Mouse (Mus musculus) forebrain, embryonic 10.5 days (tissue): Measurements from ENCODE around the gene Pygm. TPM values are rescaled to one million over a fixed set of nuclear protein-coding genes. Genes with fewer than 3 reads are reported as not detected.

Source experiments
- DNase-seq: peaks from one replicate; pipeline ENCODE4 v3.0.0-alpha.2; 2017; ENCODE audit warnings: low spot score; ENCODE audit errors: extremely low spot score
- H3K27ac ChIP-seq: fragments of 300-500 bp; sonication (generic); 2 replicates; pipeline ENCODE4 v1.5.1; 2016; ENCODE audit warnings: mild to moderate bottlenecking
- H3K27me3 ChIP-seq: fragments of 300-500 bp; sonication (generic); 2 replicates; pipeline ENCODE4 v1.6.1; 2016; ENCODE audit warnings: mild to moderate bottlenecking; ENCODE audit not compliant: poor library complexity, severe bottlenecking
- H3K36me3 ChIP-seq: fragments of 300-500 bp; sonication (generic); replicated peaks from 2 replicates; pipeline ENCODE4 v1.6.1; 2016; ENCODE audit warnings: mild to moderate bottlenecking, moderate library complexity
- H3K4me1 ChIP-seq: fragments of 300-500 bp; sonication (generic); 2 replicates; pipeline ENCODE4 v1.6.1; 2016
- H3K4me3 ChIP-seq: fragments of 300-500 bp; sonication (generic); 2 replicates; pipeline ENCODE4 v1.5.1; 2016; ENCODE audit warnings: mild to moderate bottlenecking, moderate library complexity
- H3K9me3 ChIP-seq: fragments of 300-500 bp; sonication (generic); 2 replicates; pipeline ENCODE4 v1.6.1; 2016; ENCODE audit warnings: mild to moderate bottlenecking, moderate library complexity
- WGBS: fragments of 180-500 bp; shearing (Covaris S2); methylation state at CpG from one replicate; pipeline ENCODE4 v1.1.7; 2016; 5-methylcytosine and 5-hydroxymethylcytosine counted together
- polyA plus RNA-seq: library from polyadenylated mRNA; unstranded; fragments of >200 nt; fragmentation: Nextera tagmentation; extraction: Ambion mirVana; gene quantifications from 2 replicates; pipeline ENCODE4 v1.2.1, GENCODE M21; 2016

The Pygm gene
- polyA plus RNA-seq, 1 experiment from 2014 or later, result 0.83 TPM

DNA sequence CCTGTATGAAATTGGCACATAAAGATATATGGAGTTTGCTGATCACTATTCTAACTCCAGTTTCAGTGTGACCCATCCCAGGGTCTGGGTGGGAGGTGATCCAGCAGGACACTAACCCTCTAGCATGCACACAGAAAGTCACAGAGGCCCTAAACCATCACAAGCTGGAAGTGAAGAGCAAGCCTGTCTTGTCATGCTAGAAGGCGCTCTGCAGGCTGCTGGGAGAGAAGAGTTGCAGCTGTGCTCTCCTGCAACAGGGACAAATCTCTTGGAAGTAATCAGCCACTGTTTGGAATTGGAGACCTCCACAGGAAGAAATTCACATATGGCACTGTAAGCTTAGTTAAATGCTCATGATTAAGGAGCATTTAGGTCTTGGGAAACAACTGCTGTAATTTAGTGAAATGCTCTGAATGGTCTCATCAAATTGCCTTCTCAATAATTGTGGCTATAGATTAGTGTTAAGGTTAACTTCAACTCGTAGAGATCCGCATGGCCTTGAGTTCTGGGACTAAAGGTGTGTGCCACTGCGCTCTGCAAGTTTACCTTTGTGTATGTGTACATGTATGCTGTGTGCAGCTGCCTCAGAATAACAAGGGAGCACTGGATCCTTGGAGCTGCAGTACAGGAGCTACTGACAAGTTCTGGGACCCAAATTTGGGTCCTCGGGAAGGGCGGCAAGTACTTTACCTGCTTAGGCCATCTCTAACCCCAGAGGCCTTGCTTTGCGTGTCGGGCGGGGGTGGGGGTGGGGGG, 3.6 kb upstream of the Pygm start:
- peaks cover 59% of the 10 kb centered on the region for H3K4me1 ChIP-seq
- DNase-seq, result no peak
- 96% methylated on average over 9 of the region's 9 CpGs for WGBS
- no peaks in the 10 kb centered on the region for H3K27me3 ChIP-seq
- H3K9me3 ChIP-seq, result no peaks in the 10 kb centered on the region
- no peak overlapping the region for H3K27ac ChIP-seq
- H3K4me3 ChIP-seq, result no peak overlapping the region
- peaks cover 54% of the 10 kb centered on the region for H3K36me3 ChIP-seq

DNA sequence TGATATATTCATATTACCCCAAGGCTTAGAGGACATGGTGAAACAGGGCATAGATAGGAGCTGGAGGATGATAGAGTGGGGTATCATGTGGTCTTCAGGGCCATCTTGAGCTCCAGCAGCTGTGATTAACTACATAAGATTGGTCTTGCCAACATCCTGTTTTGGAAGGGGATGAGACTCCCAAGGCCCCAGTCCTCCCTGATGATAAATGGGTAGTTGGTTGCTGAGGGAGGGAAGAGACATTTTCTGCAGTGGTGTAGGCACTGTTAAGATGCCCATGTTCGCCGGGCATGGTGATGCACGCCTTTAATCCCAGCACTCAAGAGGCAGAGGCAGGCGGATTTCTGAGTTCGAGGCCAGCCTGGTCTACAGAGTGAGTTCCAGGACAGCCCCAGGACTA, 3.0 kb upstream of the Pygm start:
- no peak for DNase-seq
- no peaks in the 10 kb centered on the region for H3K9me3 ChIP-seq

DNA sequence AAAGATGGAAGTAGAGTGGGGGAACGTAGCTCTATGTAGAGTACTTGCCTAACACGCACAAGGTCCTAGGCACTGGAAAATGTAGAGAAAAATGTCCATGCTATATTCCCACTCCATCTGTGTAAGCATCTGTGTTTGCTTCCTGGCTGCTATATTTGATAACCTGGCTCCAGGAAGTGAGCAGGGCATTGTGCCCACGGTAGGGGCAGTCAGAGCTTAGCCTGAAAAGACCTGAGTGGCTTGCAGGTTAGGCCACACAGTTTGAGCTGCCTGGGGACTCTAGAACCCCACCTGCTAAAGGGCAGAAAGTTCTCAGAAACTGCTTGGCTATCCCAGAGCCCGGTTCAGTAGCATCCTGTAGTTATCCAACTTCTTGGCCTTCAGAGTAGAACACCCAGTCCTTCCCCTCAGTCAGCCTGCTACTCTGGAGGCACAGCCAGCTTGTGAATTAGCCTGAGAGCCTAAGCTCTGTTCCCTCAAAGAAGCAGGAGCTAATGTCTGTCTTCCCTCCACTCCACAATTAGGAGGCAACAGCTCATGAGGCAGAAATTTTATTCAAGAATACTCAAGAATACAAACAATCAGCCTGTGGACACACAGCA, 1.8 kb upstream of the Pygm start:
- Histone ChIP-seq H3K27me3 (0 out of 2 replicates have a peak, but pooled peaks cover 4% of the 10 kb centered on the region), H3K9me3 (no peaks in the 10 kb centered on the region), H3K4me1 (peaks cover 42% of the 10 kb centered on the region), H3K4me3 (no peak overlapping the region), H3K36me3 (peaks cover 36% of the 10 kb centered on the region), H3K27ac (no peak overlapping the region)
- no peak for DNase-seq
- 85% methylated on average over 4 of the region's 4 CpGs for WGBS

More for the DNA sequence above, 3.0 kb upstream of the Pygm start:
- Histone ChIP-seq H3K4me1 (peaks cover 54% of the 10 kb centered on the region), H3K27me3 (no peaks in the 10 kb centered on the region), H3K4me3 (no peak overlapping the region), H3K36me3 (peaks cover 48% of the 10 kb centered on the region), H3K27ac (no peak overlapping the region)
- 95% methylated on average over 5 of the region's 5 CpGs for WGBS

DNA sequence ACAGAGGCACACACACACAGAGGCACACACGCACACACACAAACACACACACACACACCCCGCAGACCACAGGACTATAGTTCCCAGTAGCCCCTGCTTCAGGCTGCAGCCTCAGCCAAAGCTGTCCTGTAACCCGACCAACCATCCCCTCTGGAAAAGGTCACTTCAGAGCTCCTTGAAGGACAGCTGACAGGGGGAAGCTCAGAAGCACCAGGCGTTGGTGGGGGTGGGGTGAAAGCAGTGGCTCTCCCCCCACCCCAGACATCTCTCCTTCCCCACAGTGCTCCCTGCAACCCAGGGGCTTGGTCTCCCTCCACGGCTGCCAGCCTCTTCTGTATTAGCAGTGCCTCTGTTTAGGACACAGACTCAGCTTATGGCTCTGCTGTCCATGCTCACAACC, 729 bp upstream of the Pygm start:
- DNase-seq, result no peak
- Histone ChIP-seq H3K27me3 (peaks cover 11% of the 10 kb centered on the region), H3K4me3 (no peak overlapping the region), H3K9me3 (no peaks in the 10 kb centered on the region), H3K27ac (0 out of 2 replicates have a peak overlapping the region, but pooled peaks have one; percentile 9), H3K4me1 (peaks cover 33% of the 10 kb centered on the region), H3K36me3 (peaks cover 25% of the 10 kb centered on the region)
- WGBS, result 53% methylated on average over 5 of the region's 5 CpGs

DNA sequence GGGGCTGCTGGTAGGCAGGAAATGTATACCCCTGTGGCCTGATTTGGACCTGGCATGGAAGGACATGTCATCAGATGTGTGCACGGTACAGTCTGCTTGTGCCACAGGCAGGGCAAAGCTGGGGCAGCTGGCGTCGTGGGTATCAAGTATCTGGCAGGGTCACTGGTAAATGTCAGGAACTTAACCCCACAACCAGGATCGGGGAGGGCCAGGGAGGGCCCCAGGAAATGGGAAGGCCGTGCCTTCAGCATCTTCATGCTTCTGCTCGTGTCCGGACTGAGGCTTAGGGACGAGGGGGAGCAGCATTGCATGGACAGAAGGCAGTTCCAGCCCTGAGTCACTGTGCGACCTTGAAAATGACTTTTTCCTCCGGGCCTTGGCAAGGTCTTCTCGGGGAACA, 755 bp downstream of the Pygm start:
- DNase-seq, result no peak
- Histone ChIP-seq H3K4me3 (no peak overlapping the region), H3K36me3 (peaks cover 10% of the 10 kb centered on the region), H3K27me3 (peaks cover 19% of the 10 kb centered on the region), H3K4me1 (peaks cover 46% of the 10 kb centered on the region), H3K9me3 (no peaks in the 10 kb centered on the region), H3K27ac (no peak overlapping the region)
- 83% methylated on average over 11 of the region's 11 CpGs for WGBS

DNA sequence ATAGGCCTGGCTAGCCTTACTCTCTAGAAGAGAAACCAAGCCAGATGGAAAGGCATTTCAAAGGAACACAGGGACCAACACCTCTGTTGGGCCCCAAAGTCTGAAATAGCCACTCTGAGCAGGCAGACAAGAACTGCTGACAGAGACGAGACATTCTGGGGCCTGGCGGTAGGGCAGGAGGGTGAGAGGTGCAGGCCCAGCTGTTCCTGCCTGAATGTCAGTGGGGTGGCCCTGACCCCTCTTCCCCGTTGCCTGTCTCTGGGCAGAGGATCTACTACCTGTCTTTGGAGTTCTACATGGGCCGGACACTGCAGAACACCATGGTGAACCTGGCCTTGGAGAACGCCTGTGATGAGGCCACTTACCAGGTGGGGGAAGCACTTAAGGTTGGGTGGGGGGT, 1.2 kb downstream of the Pygm start:
- no peak overlapping the region for H3K4me3 ChIP-seq
- WGBS, result 86% methylated on average over 5 of the region's 5 CpGs

DNA sequence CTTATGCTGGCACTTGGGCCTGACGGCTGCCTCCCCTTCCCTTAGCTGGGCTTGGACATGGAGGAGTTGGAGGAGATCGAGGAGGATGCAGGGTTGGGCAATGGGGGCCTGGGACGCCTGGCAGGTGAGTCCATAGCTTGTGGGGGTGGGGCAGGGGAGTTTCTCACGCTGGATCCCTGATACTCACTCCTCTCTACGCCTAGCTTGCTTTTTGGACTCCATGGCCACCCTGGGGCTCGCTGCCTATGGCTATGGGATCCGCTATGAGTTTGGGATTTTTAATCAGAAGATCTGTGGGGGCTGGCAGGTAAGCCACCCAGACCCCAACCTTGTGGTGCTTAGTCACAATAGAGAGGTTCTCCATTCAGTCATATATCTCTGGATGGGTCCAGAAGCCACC, 1.6 kb downstream of the Pygm start:
- H3K36me3 ChIP-seq, result peaks cover 5% of the 10 kb centered on the region; the same call in 1 of the 2 replicates
- DNase-seq, result no peak
- H3K4me3 ChIP-seq, result no peak overlapping the region
- no peaks in the 10 kb centered on the region for H3K9me3 ChIP-seq
- 85% methylated on average over 7 of the region's 7 CpGs for WGBS
- peaks cover 28% of the 10 kb centered on the region for H3K27me3 ChIP-seq
- H3K4me1 ChIP-seq, result peaks cover 54% of the 10 kb centered on the region
- H3K27ac ChIP-seq, result no peak overlapping the region

More for the DNA sequence above, 1.2 kb downstream of the Pygm start:
- H3K27me3 ChIP-seq, result peaks cover 24% of the 10 kb centered on the region
- no peak overlapping the region for H3K27ac ChIP-seq
- DNase-seq, result no peak
- no peaks in the 10 kb centered on the region for H3K9me3 ChIP-seq
- peaks cover 9% of the 10 kb centered on the region; the same call in 1 of the 2 replicates for H3K36me3 ChIP-seq
- peaks cover 50% of the 10 kb centered on the region for H3K4me1 ChIP-seq

DNA sequence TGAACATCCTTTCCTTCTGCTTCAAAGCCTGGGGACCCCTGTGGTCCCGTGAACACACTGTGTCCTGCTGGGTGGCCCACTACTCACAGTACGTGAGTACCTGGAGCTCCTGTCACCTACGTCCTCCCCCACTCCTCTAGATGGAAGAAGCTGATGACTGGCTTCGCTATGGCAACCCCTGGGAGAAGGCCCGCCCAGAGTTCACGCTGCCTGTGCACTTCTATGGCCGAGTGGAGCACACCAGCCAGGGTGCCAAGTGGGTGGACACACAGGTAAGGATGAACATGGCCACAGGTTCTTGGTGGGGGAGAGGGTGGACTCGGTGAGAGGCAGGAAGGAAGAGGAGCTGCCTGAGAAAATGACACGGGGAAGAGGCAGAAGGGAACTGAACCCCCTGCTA, 2.0 kb downstream of the Pygm start:
- Histone ChIP-seq H3K27me3 (peaks cover 31% of the 10 kb centered on the region), H3K4me1 (peaks cover 55% of the 10 kb centered on the region), H3K4me3 (no peak overlapping the region), H3K27ac (no peak overlapping the region), H3K9me3 (no peaks in the 10 kb centered on the region), H3K36me3 (0 out of 2 replicates have a peak, but pooled peaks cover 1% of the 10 kb centered on the region)
- no peak for DNase-seq
- WGBS, result 72% methylated on average over 9 of the region's 9 CpGs

DNA sequence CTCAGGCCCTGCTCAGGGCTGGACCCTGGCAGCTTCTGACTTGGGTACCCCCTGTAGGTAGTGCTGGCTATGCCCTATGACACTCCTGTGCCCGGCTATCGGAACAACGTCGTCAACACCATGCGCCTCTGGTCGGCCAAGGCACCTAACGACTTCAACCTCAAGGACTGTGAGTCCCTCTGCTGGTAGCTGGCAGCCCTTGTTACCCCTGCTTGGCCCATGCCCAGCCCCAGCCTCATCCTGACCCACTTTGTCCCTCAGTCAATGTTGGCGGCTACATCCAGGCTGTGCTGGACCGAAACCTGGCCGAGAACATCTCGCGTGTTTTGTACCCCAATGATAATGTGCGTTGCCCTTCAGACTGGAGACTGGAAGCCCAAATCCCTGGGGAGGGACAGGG, 3.8 kb downstream of the Pygm start:
- no peak for DNase-seq
- peaks cover 31% of the 10 kb centered on the region for H3K27me3 ChIP-seq
- H3K27ac ChIP-seq, result no peak overlapping the region
- 87% methylated on average over 13 of the region's 13 CpGs for WGBS
- no peaks in the 10 kb centered on the region for H3K36me3 ChIP-seq
- no peak overlapping the region for H3K4me3 ChIP-seq
- peaks cover 50% of the 10 kb centered on the region for H3K4me1 ChIP-seq
- H3K9me3 ChIP-seq, result no peaks in the 10 kb centered on the region

DNA sequence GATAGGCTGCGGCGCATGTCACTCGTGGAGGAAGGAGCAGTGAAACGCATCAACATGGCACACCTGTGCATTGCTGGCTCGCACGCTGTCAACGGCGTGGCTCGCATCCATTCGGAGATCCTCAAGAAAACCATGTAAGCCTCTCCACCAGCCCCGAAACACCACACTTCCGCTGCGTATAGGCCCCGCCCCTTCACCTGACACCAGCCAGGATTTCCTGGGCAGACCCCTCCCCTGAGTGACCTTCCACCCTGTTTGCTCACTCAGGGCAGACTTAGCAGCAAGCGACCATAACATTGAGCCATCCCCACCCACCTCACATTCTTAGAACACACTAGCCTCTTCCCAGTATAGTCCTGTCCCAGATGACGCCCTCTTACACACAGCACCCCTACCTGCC, 5.6 kb downstream of the Pygm start:
- Histone ChIP-seq H3K27me3 (peaks cover 31% of the 10 kb centered on the region), H3K36me3 (no peaks in the 10 kb centered on the region), H3K4me1 (peaks cover 32% of the 10 kb centered on the region), H3K27ac (peak overlapping the region; percentile 48; the same call in 1 of the 2 replicates), H3K9me3 (no peaks in the 10 kb centered on the region), H3K4me3 (peak overlapping the region; percentile 47)
- DNase-seq, result no peak
- 3% methylated on average over 16 of the region's 16 CpGs for WGBS

DNA sequence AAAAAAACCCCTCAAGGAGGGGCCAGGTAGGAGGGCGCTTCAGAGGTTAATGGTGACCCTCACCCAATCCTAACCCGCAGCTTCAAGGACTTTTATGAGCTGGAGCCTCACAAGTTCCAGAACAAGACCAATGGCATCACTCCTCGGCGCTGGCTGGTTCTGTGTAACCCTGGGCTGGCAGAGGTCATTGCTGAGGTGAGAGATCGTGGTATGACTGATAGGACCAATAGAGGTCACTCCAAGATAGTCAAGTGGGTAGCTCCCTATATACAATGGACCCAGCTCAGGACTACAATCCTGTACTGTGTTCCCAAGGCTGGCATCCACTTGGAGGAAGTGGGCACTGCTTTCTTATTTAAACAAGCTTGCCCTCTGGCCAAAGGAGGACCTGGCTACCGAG, 6.1 kb downstream of the Pygm start:
- H3K27me3 ChIP-seq, result peaks cover 31% of the 10 kb centered on the region
- peak overlapping the region; percentile 47; the same call in 1 of the 2 replicates for H3K4me3 ChIP-seq
- DNase-seq, result no peak
- 62% methylated on average over 6 of the region's 6 CpGs for WGBS
- H3K4me1 ChIP-seq, result peaks cover 27% of the 10 kb centered on the region
- H3K9me3 ChIP-seq, result no peaks in the 10 kb centered on the region
- H3K36me3 ChIP-seq, result no peaks in the 10 kb centered on the region
- H3K27ac ChIP-seq, result no peak overlapping the region

DNA sequence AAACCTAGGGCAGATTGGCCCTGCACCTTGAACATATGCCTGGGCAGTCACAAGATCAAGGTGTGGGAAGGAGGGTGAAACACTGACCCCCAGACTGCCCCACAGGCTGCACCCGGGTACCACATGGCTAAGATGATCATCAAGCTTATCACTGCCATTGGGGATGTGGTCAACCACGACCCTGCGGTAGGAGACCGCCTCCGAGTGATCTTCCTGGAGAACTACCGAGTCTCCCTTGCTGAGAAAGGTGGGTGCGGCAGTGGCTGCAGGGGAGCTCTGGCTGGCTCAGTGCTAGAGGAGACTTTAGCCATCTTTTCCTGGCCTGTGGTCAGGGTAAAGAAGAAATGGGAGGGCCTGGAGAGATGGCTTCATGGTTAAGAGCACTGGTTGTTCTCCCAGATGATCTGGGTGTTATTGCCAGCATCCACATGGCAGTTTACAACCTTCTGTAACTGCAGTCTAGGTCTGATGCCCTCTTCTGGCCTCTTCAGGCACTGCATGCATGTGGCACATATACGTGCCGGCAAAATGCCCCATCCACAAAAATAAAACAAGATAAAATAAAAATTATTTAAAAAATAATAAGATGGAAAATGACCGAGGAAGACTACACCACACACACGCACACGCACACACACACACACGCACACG, 8.7 kb downstream of the Pygm start:
- H3K9me3 ChIP-seq, result no peaks in the 10 kb centered on the region
- H3K4me1 ChIP-seq, result peaks cover 23% of the 10 kb centered on the region
- no peaks in the 10 kb centered on the region for H3K36me3 ChIP-seq
- no peak overlapping the region for H3K4me3 ChIP-seq
- 96% methylated on average over 14 of the region's 14 CpGs for whole genome bisulfite sequencing
- peaks cover 34% of the 10 kb centered on the region for H3K27me3 ChIP-seq
- H3K27ac ChIP-seq, result no peak overlapping the region
- no peak for DNase-seq

DNA sequence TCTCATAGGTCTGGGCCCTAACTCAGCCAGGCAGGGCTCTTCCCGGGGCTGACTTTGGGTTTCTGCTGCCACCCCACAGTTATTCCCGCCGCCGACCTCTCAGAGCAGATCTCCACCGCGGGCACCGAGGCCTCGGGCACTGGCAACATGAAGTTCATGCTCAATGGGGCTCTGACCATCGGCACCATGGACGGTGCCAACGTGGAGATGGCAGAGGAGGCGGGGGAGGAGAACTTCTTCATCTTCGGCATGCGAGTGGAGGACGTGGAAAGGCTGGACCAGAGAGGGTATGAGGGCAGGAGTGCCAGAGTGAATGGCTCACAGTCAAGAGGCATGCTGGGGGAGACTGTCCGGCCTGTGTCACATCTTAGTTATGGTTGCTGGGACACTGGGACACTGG, 9.4 kb downstream of the Pygm start:
- Histone ChIP-seq H3K36me3 (no peaks in the 10 kb centered on the region), H3K4me1 (peaks cover 30% of the 10 kb centered on the region), H3K27me3 (peaks cover 34% of the 10 kb centered on the region), H3K4me3 (no peak overlapping the region), H3K9me3 (no peaks in the 10 kb centered on the region), H3K27ac (no peak overlapping the region)
- no peak for DNase-seq
- 93% methylated on average over 16 of the region's 16 CpGs for WGBS
